Mouse (Mus musculus) lung, embryonic 15.5 days (tissue): ENCODE measurements around the gene Jag2. TPM values are rescaled to one million over a fixed set of nuclear protein-coding genes. Genes with fewer than 3 reads are reported as not detected.

Experiments
- ATAC-seq: fragments of 200-750 bp; cut with Nextera tagmentation; 2 replicates; pipeline ENCODE4 v1.8.0; 2017; ENCODE audit warnings: moderate number of reproducible peaks, borderline replicate concordance; ENCODE audit not compliant: low FRiP score, low TSS enrichment; ENCODE audit errors: extremely low read depth
- H3K27ac ChIP-seq: fragments of 300-500 bp; sonication (generic); 2 replicates; pipeline ENCODE4 v1.5.1; 2015; ENCODE audit warnings: moderate library complexity, mild to moderate bottlenecking, inconsistent platforms
- H3K27me3 ChIP-seq: fragments of 300-500 bp; sonication (generic); 2 replicates; pipeline ENCODE4 v1.6.1; 2015; ENCODE audit warnings: inconsistent platforms
- H3K36me3 ChIP-seq: fragments of 300-500 bp; sonication (generic); 2 replicates; pipeline ENCODE4 v1.6.1; 2015; ENCODE audit warnings: inconsistent platforms
- H3K4me1 ChIP-seq: fragments of 300-500 bp; sonication (generic); 2 replicates; pipeline ENCODE4 v1.6.1; 2015; ENCODE audit warnings: inconsistent platforms
- H3K4me2 ChIP-seq: fragments of 300-500 bp; sonication (generic); 2 replicates; pipeline ENCODE4 v1.6.1; 2015; ENCODE audit warnings: inconsistent platforms, mild to moderate bottlenecking, moderate library complexity
- H3K4me3 ChIP-seq: fragments of 300-500 bp; sonication (generic); 2 replicates; pipeline ENCODE4 v1.5.1; 2015; ENCODE audit warnings: mild to moderate bottlenecking, inconsistent platforms
- H3K9ac ChIP-seq: fragments of 300-500 bp; sonication (generic); 2 replicates; pipeline ENCODE4 v1.6.1; 2015; ENCODE audit warnings: inconsistent platforms
- H3K9me3 ChIP-seq: fragments of 300-500 bp; sonication (generic); 2 replicates; pipeline ENCODE4 v1.6.1; 2016; ENCODE audit warnings: inconsistent platforms
- WGBS: fragments of 180-500 bp; shearing (Covaris S2); methylation state at CpG from one replicate; pipeline ENCODE4 v1.1.7; 2015; 5-methylcytosine and 5-hydroxymethylcytosine counted together
- polyA plus RNA-seq: library from polyadenylated mRNA; unstranded; fragments of >200 nt; fragmentation: Nextera tagmentation; extraction: Ambion mirVana; gene quantifications from 2 replicates; pipeline ENCODE4 v1.2.1, GENCODE M21; 2015

Jag2 gene
- polyA plus RNA-seq, result 6.2 and 7.2 TPM in 2 replicates

GRCm38 (mm10) chr12:112929562-112930352 lies at the start of gene Jag2:
TSS of gene Jag2 (minus strand) at chr12:112929776.
- peak within 1 kb of the TSS; percentile 93 for H3K4me2 ChIP-seq
- H3K36me3 ChIP-seq, result no peaks in the 10 kb centered on the region
- WGBS, result under 1% methylated on average over 64 of the region's 85 CpGs
- peak within 1 kb of the TSS; percentile 57 for H3K4me3 ChIP-seq
- peak within 1 kb of the TSS; percentile 47 for H3K9ac ChIP-seq
- H3K4me1 ChIP-seq, result peaks cover 27% of the 10 kb centered on the region
- peak; percentile 32 for ATAC-seq
- H3K9me3 ChIP-seq, result no peaks in the 10 kb centered on the region
- peak within 1 kb of the TSS; percentile 41 for H3K27ac ChIP-seq
- peaks cover 63% of the 10 kb centered on the region for H3K27me3 ChIP-seq

- Histone ChIP-seq H3K27ac (peak overlapping the region; percentile 93), H3K36me3 (peaks cover 58% of the 10 kb centered on the region), H3K4me3 (peak overlapping the region; percentile 71), H3K27me3 (no peaks in the 10 kb centered on the region), H3K4me2 (peak overlapping the region; percentile 85), H3K4me1 (peaks cover 15% of the 10 kb centered on the region), H3K9me3 (no peaks in the 10 kb centered on the region), H3K9ac (peak overlapping the region; percentile 88)
- no peak for ATAC-seq
- WGBS, result 37% methylated on average over 12 of the region's 12 CpGs
Observed at GRCm38 (mm10) chr12:112977156-112977555, 47.6 kb upstream of the Jag2 start.

- peaks cover 58% of the 10 kb centered on the region for H3K36me3 ChIP-seq
- peak; percentile 95 for ATAC-seq
- H3K27ac ChIP-seq, result peak within 1 kb of the TSS; percentile 93
- no peaks in the 10 kb centered on the region for H3K27me3 ChIP-seq
- peaks cover 15% of the 10 kb centered on the region for H3K4me1 ChIP-seq
- peak within 1 kb of the TSS; percentile 71 for H3K4me3 ChIP-seq
- peak within 1 kb of the TSS; percentile 88 for H3K9ac ChIP-seq
- H3K4me2 ChIP-seq, result peak within 1 kb of the TSS; percentile 85
- under 1% methylated on average over 77 of the region's 80 CpGs for WGBS
- no peaks in the 10 kb centered on the region for H3K9me3 ChIP-seq
Observed at GRCm38 (mm10) chr12:112976371-112977073, 46.9 kb upstream of the Jag2 start, which contains the start of gene Btbd6. TSS of gene Btbd6 (plus strand) at chr12:112976482.

- H3K9me3 ChIP-seq, result no peaks in the 10 kb centered on the region
- H3K4me3 ChIP-seq, result no peak overlapping the region
- H3K4me2 ChIP-seq, result no peak overlapping the region
- peaks cover 58% of the 10 kb centered on the region for H3K36me3 ChIP-seq
- H3K9ac ChIP-seq, result no peak overlapping the region
- H3K27me3 ChIP-seq, result no peaks in the 10 kb centered on the region
- H3K27ac ChIP-seq, result no peak overlapping the region
- no peak for ATAC-seq
- 84% methylated on average over 9 of the region's 9 CpGs for WGBS
- peaks cover 15% of the 10 kb centered on the region for H3K4me1 ChIP-seq
Observed at GRCm38 (mm10) chr12:112974736-112975135, 45.2 kb upstream of the Jag2 start.

- no peaks in the 10 kb centered on the region for H3K9me3 ChIP-seq
- H3K4me2 ChIP-seq, result no peak overlapping the region
- H3K36me3 ChIP-seq, result peaks cover 90% of the 10 kb centered on the region
- no peak overlapping the region for H3K4me3 ChIP-seq
- no peak for ATAC-seq
- WGBS, result 93% methylated on average over 6 of the region's 6 CpGs
- no peak overlapping the region for H3K9ac ChIP-seq
- no peaks in the 10 kb centered on the region for H3K4me1 ChIP-seq
- no peaks in the 10 kb centered on the region for H3K27me3 ChIP-seq
- no peak overlapping the region for H3K27ac ChIP-seq
Observed at GRCm38 (mm10) chr12:112969616-112970015, 40.0 kb upstream of the Jag2 start.

GRCm38 (mm10) chr12:112968943-112969342 lies 39.4 kb upstream of the Jag2 start:
- H3K36me3 ChIP-seq, result peaks cover 97% of the 10 kb centered on the region
- no peak for ATAC-seq
- H3K4me3 ChIP-seq, result no peak overlapping the region
- WGBS, result 54% methylated on average over 8 of the region's 8 CpGs
- H3K4me1 ChIP-seq, result no peaks in the 10 kb centered on the region
- H3K9me3 ChIP-seq, result no peaks in the 10 kb centered on the region
- H3K27me3 ChIP-seq, result no peaks in the 10 kb centered on the region
- no peak overlapping the region for H3K27ac ChIP-seq
- no peak overlapping the region for H3K4me2 ChIP-seq
- no peak overlapping the region for H3K9ac ChIP-seq

- no peak for ATAC-seq
Observed at GRCm38 (mm10) chr12:112965783-112966182, 36.2 kb upstream of the Jag2 start.

GRCm38 (mm10) chr12:112961872-112962271 lies 32.3 kb upstream of the Jag2 start:
- H3K27me3 ChIP-seq, result no peaks in the 10 kb centered on the region
- 69% methylated on average over 5 of the region's 5 CpGs for WGBS
- no peak overlapping the region for H3K4me2 ChIP-seq
- H3K9me3 ChIP-seq, result no peaks in the 10 kb centered on the region
- H3K4me3 ChIP-seq, result no peak overlapping the region
- no peak overlapping the region for H3K9ac ChIP-seq
- H3K27ac ChIP-seq, result no peak overlapping the region
- no peaks in the 10 kb centered on the region for H3K4me1 ChIP-seq
- H3K36me3 ChIP-seq, result peaks cover 73% of the 10 kb centered on the region
- no peak for ATAC-seq

More at GRCm38 (mm10) chr12:112965783-112966182, 36.2 kb upstream of the Jag2 start:
- Histone ChIP-seq H3K9me3 (no peaks in the 10 kb centered on the region), H3K27ac (no peak overlapping the region), H3K4me1 (no peaks in the 10 kb centered on the region), H3K9ac (no peak overlapping the region), H3K27me3 (no peaks in the 10 kb centered on the region), H3K4me2 (no peak overlapping the region), H3K36me3 (peaks cover 97% of the 10 kb centered on the region), H3K4me3 (no peak overlapping the region)
- 91% methylated on average over 13 of the region's 13 CpGs for WGBS

- no peak for ATAC-seq
- Histone ChIP-seq H3K4me2 (no peak overlapping the region), H3K4me3 (no peak overlapping the region), H3K36me3 (peaks cover 69% of the 10 kb centered on the region), H3K9me3 (no peaks in the 10 kb centered on the region), H3K27me3 (no peaks in the 10 kb centered on the region), H3K27ac (no peak overlapping the region), H3K9ac (no peak overlapping the region), H3K4me1 (no peaks in the 10 kb centered on the region)
- 69% methylated on average over 7 of the region's 7 CpGs for WGBS
Observed at GRCm38 (mm10) chr12:112961428-112961827, 31.9 kb upstream of the Jag2 start.

GRCm38 (mm10) chr12:112959421-112959820 lies 29.8 kb upstream of the Jag2 start:
- Histone ChIP-seq H3K36me3 (peaks cover 50% of the 10 kb centered on the region), H3K4me1 (no peaks in the 10 kb centered on the region), H3K9ac (no peak overlapping the region), H3K4me3 (no peak overlapping the region), H3K27ac (no peak overlapping the region), H3K27me3 (no peaks in the 10 kb centered on the region), H3K4me2 (no peak overlapping the region), H3K9me3 (no peaks in the 10 kb centered on the region)
- ATAC-seq, result no peak
- 81% methylated on average over 8 of the region's 8 CpGs for WGBS

GRCm38 (mm10) chr12:112958303-112958702 lies 28.7 kb upstream of the Jag2 start:
- peaks cover 39% of the 10 kb centered on the region for H3K36me3 ChIP-seq
- no peak overlapping the region for H3K4me3 ChIP-seq
- H3K27me3 ChIP-seq, result no peaks in the 10 kb centered on the region
- ATAC-seq, result peak; percentile 21; the same call in 1 of the 2 replicates
- H3K9me3 ChIP-seq, result no peaks in the 10 kb centered on the region
- 30% methylated on average over 4 of the region's 4 CpGs for WGBS
- no peak overlapping the region for H3K9ac ChIP-seq
- H3K4me2 ChIP-seq, result no peak overlapping the region
- H3K27ac ChIP-seq, result no peak overlapping the region
- H3K4me1 ChIP-seq, result no peaks in the 10 kb centered on the region

GRCm38 (mm10) chr12:112955800-112956199 lies 26.2 kb upstream of the Jag2 start:
- Histone ChIP-seq H3K27me3 (no peaks in the 10 kb centered on the region), H3K4me3 (no peak overlapping the region), H3K36me3 (peaks cover 14% of the 10 kb centered on the region), H3K4me2 (no peak overlapping the region), H3K4me1 (peaks cover 23% of the 10 kb centered on the region), H3K27ac (no peak overlapping the region), H3K9ac (no peak overlapping the region), H3K9me3 (no peaks in the 10 kb centered on the region)
- peak; percentile 41; the same call in 1 of the 2 replicates for ATAC-seq
- WGBS, result 36% methylated on average over 4 of the region's 4 CpGs
